Mouse (Mus musculus) frontal cortex, adult 2 months (tissue): Measurements from ENCODE around the gene Cfap161. TPM values are rescaled to one million over a fixed set of nuclear protein-coding genes. Genes with fewer than 3 reads are reported as not detected.
A peak's percentile ranks its signal among the peaks of the same experiment; 100 is the strongest.

Source experiments
- DNase-seq, 2 experiments: peaks; one replicate each; pipeline ENCODE4 v3.0.0; 2022; ENCODE audit warnings: low spot score in 1 of 2; ENCODE audit errors: extremely low spot score in 1 of 2
- polyA plus RNA-seq: library from polyadenylated mRNA; depleted of rRNA; stranded (reverse); fragments of >200 nt; gene quantifications from 2 replicates; pipeline ENCODE4 v1.2.3, GENCODE M21; 2012; rRNA removed

The Cfap161 gene
- 0.58 and 0.84 TPM in 2 replicates for polyA plus RNA-seq

DNA sequence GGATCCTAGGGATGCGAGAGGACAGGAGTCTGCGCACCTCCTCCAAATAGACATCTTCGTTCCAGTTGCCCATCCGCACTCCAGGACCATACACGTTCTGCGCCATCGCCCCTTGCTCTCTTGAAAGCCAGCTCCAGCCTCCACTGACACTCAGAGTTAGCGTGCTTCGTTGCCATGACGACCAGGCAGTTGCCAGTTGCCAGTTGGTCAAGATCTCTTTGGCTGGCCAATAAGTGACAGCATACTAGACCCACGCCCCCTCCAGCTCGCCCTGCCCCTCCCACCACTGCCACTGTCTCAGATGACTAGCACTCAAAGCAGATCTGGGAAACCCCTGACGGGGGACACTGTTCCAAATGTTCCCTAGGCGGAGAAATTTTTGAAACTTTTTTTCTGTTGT, at the start of gene Cfap161:
TSS of gene Cfap161 (minus strand) at position 176 of the 400 bp plus-strand sequence.
- DNase-seq: peak in 1 of 2 experiments; percentile 25

DNA sequence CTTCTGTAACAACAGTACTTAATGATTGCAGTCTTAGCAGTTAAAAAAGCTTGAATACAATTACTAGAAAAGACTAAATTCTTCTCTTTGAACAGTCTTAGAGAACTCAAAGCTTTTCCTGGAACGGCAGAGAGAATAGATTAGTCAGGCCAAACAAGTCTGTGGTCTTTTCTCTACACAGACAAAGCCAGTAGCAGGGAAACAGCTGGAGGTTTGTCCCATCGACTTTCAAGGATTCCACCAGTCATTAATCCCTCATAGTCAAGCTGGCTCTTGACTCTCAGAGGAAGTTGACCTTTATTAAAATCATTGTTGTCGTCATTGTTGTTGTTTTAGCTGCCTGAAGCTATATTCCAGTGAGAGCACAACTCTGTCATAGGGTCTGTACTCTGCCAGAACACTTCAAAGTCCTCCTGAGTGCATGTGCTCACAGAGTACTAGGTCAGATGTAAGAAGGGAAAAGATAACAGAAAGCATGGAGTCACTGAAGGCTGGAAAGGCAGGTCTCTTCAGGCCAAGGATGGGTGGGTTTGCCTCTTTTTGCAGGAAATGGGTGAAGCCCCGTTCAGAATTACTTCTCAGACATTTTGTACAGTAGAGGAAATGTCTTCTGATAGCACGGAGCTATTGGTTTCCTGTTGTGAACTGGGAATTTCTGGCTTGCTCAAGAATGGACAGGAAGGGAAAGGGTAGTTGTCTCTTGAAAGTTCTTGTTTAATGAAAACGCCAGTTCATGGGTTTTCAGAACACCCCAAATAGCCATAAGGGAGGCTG, 48.0 kb upstream of the Cfap161 start:
- DNase-seq: no peak

DNA sequence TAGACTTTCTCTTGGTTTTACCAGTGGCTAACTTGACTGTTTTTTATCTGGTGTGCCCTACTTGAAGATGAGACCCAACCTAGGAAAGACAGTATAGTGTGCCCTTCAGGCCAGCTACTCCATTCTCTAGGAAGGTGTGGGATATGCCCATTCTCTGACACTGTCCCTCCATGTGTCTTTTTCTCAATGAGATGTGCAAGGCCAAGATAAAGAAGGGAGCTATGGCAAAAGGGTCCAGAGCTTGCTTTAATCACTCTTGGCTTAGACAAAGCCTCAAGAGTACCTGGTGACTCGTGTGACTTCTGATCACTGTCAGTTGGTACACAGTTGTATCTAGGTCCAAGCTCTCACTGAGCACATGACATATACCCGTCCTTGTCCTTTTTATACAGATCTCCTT, 45.4 kb upstream of the Cfap161 start:
- no peak for DNase-seq

GRCm38 (mm10) chr7:83838525-83839224, 44.0 kb upstream of the Cfap161 start:
- DNase-seq: no peak

DNA sequence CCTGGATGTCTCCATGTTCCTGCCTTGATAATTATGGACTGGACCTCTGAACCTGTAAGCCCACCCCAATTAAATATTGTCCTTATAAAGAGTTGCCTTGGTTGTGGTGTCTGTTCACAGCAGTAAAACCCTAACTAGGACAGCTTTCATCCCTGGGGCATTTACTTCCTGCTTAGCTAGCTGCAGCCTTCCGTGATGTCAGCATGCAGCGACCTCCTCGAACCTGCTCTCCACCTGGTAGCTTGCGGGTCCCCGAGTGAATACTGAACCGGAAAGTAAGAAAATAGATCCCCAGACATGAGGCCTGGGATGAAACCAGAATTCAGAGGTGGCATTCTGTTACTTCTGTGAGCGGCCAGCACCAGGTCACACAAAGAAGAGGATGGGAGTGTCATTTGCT, 34.7 kb upstream of the Cfap161 start:
- DNase-seq: no peak

GRCm38 (mm10) chr7:83827402-83828076, 32.9 kb upstream of the Cfap161 start:
- no peak for DNase-seq

- no peak for DNase-seq
These were observed 32.1 kb upstream of the Cfap161 start for GRCm38 (mm10) chr7:83826808-83827207.

DNA sequence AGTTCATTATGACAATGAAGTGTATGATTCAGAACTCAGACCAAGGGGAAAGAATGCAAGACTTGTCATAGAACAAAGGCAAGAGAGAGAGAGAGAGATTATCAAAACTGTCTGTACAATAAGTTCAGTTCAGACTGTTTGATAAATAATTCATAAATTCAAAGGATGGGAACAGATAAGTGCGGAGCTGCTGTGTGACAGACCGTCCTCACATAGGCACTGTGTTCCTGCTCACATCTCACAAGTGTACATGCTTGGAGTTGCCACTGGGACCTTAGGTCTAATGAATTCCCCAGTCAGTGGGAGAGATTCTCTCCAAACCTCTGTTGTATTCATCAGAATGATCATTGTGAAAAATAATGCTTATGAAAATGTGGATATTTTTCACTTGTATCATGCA, 27.3 kb upstream of the Cfap161 start:
- no peak for DNase-seq

- DNase-seq: no peak
These were observed 22.2 kb upstream of the Cfap161 start for GRCm38 (mm10) chr7:83816886-83817285.

GRCm38 (mm10) chr7:83815646-83816045, 21.0 kb upstream of the Cfap161 start:
- peak in 1 of 2 experiments; percentile 29 for DNase-seq

DNA sequence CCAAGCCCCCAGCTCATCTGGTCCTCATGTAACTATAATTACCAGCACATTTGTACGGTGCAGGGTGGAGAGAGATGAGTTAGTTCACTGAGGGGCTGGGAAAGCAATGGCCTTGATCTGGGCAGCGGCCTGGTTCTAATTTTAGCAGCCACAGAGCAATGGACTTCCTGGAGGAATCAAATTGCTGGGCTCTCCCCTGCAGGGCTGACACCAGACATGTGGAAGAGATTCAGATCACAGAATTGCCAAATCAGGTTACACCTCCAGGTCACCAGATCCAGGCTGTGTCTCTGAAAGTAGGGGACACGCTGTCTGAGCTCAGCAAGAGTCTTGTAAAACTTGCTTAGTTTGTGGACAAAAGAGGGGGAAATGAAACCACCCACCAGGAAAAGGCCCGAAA, 19.3 kb upstream of the Cfap161 start:
- no peak for DNase-seq

- DNase-seq: no peak
These were observed 18.8 kb upstream of the Cfap161 start for GRCm38 (mm10) chr7:83813465-83813864.

DNA sequence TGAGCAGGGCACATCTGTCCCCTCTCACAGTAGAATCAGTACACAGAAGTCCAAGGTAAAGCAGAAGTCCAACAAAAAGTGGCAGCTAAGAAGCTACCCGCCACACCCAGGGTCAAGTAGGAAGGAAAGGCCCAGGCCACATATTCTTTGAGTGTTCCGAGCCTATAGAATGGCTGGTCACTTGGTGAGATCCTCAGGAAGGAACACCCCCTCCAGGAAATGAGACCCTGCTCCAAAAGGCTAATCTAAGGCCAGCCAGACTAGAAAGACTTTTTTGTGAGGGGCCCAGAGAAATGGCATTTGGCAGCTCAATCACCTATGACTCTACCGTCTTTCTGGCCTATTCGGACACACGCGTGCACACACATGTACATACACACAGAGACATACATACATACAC, 18.3 kb upstream of the Cfap161 start:
- DNase-seq: no peak

GRCm38 (mm10) chr7:83812581-83812980, 17.9 kb upstream of the Cfap161 start:
- DNase-seq: no peak

GRCm38 (mm10) chr7:83811916-83812315, 17.2 kb upstream of the Cfap161 start:
- peak in 1 of 2 experiments; percentile 26 for DNase-seq

- DNase-seq: no peak
These were observed 16.8 kb upstream of the Cfap161 start for GRCm38 (mm10) chr7:83811461-83811860.

- no peak for DNase-seq
These were observed 15.7 kb upstream of the Cfap161 start for GRCm38 (mm10) chr7:83810141-83811100.

DNA sequence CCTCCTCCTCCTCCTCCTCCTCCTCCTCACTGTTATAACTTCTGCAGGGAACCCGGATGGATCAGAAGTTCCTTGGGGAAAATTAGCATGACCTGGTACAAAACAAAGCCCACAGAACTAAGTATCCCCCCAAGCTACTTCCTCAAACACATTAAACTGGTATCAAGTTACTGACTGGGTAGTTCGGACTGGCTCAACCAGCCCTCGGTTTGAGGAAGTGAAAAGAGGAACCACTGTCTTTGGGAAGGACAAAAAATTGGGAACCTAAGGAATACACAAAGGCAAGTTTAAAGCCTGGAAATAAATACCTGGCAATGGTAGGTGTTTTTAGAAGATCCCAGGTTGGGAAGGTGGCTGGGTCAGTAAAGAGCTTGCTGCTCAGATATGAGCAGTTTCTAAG, 15.0 kb upstream of the Cfap161 start:
- no peak for DNase-seq

DNA sequence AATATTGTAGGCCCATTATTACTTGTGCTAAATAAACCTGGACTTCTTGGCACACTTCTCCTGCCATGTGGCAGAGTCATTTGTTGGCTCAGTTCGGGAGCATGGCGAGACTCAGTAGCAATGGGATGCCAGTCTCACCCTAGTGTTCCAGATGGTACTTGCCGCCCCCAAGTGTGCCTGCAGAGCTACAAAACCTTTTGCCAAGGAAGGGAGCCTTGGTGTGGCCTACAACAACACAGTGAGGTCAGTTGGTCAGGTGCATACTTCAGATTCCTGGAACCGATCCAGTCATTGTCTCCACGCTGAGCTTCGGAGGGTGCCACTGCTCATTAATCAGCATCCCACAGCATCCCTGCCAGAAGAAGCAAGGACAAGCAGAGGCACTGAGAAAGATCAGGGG, 14.4 kb upstream of the Cfap161 start:
- DNase-seq: peak; percentile 45 to 77

DNA sequence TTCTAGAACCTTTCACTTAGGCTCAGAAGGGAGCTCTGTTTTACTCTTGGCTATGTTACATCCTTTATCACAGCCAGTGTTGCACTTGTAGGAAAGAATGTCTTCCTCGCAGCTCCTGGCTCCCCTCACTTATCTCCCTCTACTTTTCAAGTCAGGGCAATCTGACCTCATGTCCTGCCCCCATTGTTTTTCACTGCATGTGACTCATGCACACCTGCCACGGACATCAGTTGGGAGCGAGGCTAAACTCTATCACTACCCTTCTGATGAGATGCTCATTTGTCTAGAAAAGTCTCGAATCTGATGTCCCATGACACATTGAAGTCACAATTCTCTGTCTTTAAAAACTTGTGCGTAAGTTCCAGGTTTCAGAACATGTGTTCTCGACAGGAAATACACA, 12.3 kb upstream of the Cfap161 start:
- DNase-seq: no peak
